Mouse (Mus musculus): ENCODE results near the gene Pigr.

Pigr gene

GRCm38 (mm10) chr1:130826448-130826847, at the start of gene Pigr:
Gene Pigr (plus strand): TSS chr1:130826684.
- DNase-seq (ENCODE audit: low spot score): no peak

DNA sequence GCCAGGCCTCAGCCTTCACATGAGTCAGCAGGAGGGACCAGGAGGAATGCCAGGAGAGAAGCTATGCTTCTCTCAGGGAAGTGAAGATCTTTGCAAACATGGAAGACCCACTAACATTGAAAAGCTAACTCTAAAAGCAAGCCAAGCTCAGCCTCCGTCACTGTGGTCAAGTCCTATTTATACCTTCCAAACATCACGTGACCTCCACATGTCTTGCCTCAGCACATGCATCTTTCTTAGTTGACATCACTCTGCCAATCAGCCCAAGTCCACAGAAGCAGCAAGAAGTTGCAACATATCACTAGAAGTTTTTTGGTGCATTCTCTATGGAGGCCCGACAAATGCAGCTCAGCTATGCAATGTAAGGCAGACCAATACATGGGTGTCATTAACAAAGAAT, 46.6 kb upstream of the Pigr start:
- no peak for DNase-seq (ENCODE audit: low spot score)

- DNase-seq (ENCODE audit: low spot score): no peak
These were observed 42.4 kb upstream of the Pigr start for GRCm38 (mm10) chr1:130784054-130784453.

DNA sequence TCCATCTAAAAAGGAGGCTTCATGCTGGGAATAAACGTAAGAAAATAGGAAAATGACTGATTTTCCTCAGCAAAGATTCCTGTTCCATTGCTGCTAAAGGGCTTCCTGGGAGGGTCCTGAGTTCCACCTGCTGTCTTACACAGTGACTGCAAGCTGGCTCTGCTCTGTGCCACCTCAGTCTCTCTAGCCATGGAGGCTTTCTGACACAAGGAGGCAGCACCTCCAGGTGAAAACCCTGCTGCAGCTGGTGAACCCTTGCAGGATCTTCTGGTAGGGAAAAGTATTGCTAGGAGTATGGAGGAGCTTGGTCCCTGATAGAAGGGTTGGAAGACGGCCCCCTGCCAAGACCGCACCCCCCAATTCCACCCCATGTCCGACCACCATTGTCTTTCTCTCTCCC, 39.5 kb upstream of the Pigr start:
- DNase-seq (ENCODE audit: low spot score): no peak

DNA sequence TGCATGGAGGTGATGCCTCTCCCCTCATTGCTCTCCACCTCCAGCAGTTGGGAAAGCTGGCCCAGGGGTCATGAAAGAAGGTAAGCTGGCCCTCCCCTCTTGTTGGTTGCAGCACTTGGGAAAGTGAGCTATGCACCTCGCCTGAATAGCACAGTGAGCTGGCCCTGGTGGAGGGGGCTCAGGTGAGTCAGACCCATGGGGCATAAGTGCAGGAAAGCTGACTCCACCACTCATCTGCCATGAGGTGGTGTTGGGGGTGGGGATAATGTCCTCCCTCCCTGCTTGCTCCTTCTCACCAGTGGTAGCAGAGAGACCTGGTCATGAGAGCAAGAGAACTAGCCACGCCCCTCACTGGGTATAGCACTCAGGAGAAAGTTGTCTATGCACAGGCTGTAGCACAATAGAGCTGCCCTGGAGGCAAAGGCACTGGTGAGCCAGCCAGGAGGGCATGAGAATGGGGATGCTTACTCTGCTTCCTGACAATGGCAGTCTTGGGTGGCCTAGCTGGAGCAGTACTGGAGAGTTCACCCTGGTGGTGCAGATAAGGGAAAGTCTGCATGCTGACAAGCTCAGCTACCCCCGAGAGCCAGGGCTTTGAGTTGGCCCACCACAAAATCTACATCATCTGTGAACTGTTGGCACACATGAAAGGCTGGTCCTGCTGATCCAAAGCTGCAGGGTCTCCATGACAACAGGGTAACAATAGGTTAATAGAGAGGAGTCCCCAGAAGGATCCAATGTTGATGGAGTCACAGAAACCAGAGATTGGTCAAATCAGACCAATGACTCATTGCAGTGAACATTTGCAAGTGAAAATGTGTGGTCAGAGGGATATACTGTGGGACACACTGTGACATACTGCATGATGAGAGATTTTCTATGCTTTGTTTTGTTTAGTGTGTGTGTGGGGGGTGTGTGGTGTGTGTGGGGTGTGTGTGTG, 36.7 kb upstream of the Pigr start:
- no peak for DNase-seq (ENCODE audit: low spot score)

GRCm38 (mm10) chr1:130795331-130795730, 31.2 kb upstream of the Pigr start:
- no peak for DNase-seq (ENCODE audit: low spot score)

DNA sequence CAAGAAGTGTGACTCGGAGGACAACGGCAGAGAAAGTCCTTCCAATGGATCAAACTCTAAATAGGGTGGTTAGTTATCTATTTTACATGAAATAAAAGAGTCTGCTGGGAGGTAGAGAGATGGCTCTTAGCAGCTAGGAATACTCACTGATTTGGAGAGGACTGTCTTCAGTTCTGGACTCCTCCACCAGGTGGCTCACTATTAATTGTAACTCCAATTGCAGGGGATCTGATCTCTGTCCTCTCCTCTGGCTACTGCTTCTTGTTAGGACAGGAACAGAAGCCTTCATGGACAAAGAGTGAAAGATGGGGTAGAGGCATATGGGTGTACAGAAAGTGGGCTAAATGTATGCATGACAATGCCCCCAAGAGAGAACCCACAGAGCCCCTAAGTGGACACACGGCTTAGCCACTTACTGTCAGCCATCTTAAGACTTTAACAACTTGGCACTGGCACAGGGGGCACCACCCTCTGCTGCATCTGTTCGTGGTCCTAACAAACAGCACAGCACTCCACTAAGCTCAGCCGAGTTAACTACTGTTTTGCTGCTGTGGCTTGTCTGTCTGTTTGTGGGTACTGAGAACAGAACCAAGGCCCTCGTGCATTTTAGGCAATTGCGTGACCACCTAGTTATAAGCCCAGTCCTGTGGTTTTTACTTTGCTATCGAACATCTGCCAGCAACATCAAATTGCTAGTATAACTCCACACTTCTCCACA, 29.4 kb upstream of the Pigr start:
- DNase-seq (ENCODE audit: low spot score): no peak

- DNase-seq (ENCODE audit: low spot score): no peak
These were observed 28.4 kb upstream of the Pigr start for GRCm38 (mm10) chr1:130798037-130798436.

DNA sequence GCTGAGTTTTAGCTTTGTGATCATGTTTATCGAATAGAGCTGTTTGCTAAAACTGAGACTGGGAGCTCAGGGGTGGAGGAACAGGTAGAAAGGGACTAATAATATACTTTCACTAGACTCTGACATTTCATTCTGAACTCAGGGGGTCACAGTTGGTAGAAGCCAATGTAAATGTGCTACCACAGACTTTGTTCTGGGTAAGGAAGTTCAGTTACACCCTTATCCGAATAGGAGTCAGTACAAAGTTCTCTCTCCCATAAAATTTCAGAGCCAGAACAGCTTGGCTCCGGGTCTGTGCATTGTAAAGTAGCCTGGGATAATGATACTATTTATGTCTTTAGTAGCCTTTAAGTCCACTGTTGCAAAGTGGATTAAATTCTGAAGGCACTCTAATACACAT, 27.9 kb upstream of the Pigr start:
- DNase-seq (ENCODE audit: low spot score): no peak

DNA sequence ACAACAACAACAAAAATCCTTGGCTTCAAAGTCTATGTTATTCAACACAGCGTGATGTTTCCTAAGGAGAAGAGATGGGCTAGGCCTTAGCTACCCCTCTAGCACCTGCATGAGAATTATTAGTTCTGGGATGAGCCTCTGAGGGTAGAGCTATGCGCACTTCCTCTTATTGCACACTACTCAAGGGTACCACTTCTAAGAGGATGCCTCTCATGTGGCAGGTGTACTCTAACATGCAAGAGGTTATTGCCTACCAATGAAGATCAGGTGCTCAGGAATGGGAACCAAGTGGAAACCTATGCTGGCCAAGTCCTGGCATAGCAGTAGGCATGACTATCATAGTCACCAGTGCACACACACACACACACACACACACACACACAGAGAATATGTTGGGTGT, 27.1 kb upstream of the Pigr start:
- no peak for DNase-seq (ENCODE audit: low spot score)

GRCm38 (mm10) chr1:130800602-130801001, 25.9 kb upstream of the Pigr start, which contains the start of gene Fcamr:
Gene Fcamr (plus strand): TSS chr1:130800902.
- no peak for DNase-seq (ENCODE audit: low spot score)

DNA sequence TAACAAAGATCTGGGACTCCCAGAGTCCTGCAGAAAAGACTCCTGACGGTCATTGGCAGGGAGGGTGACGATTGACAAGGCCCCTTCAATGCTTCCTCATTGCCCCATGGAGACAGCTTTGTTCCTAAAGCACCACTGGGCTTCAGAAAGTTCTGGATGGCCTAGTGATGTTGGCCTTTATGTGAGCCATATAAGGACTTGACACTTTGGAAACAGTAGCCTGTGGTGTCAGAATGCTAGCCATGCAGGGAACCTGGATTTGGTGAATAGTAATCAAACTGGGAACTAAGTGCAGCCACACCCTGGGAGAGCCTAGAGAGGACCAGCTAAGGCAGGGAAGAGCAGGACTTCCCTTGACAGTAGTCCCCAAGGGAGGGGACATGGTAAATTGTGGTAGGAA, 25.0 kb upstream of the Pigr start:
- DNase-seq (ENCODE audit: low spot score): no peak

- no peak for DNase-seq (ENCODE audit: low spot score)
These were observed 23.5 kb upstream of the Pigr start for GRCm38 (mm10) chr1:130802976-130803375.

DNA sequence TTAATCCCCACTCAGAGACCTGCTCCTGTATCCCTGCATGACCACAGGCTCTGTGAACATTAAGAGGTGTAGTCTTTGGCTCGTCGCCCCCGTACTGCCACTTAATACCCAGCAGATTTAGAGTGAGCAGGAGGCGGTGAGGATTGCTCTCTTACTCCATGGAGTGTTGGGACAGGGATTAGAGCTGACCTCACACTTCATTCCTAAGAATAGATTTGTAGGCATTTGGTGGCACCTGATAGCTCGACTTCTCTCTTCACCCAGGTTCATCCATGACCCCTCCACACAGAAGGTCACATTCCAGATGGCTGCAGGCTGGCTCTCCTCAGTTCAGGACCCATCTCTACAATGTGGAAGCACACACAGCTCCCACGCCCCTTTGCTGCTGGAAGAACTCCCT, 22.2 kb upstream of the Pigr start:
- DNase-seq (ENCODE audit: low spot score): no peak

DNA sequence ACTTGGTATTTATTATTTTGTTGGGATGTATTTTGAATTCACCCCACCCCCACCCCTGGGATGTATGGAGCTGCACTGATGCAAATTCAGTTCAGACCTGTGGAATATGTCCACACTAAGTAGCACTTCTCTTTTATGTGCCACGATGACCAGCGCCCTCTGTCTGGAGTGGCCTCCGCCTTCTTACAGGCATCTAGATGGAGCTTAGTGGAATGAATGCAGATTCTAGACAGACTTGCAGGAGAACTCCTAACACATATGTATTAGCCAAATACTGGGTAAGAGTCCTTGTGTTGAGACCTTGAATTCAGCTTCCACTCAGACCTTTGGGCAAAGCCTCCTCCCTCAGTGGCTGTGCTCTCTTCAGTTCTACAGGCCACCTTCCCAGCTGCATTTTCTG, 15.6 kb upstream of the Pigr start:
- DNase-seq (ENCODE audit: low spot score): no peak

DNA sequence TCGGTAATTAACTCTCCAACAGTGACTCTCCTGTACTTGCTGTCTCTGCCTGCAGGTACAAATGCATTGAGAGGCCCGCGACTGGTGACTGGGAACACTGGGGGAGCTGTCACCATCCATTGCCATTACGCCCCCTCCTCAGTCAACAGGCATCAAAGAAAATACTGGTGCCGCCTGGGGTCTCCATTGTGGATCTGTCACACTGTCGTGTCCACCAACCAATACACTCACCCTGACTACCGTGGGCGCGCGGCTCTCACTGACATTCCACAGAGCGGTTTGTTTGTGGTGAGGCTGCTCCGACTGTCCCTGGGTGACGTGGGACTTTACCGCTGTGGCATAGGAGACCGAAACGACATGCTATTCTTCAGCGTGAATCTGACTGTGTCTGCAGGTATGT, 15.2 kb upstream of the Pigr start:
- DNase-seq (ENCODE audit: low spot score): no peak

- no peak for DNase-seq (ENCODE audit: low spot score)
These were observed 6.7 kb upstream of the Pigr start for GRCm38 (mm10) chr1:130819737-130820136.

GRCm38 (mm10) chr1:130820316-130821148, 6.0 kb upstream of the Pigr start:
- DNase-seq (ENCODE audit: low spot score): no peak

DNA sequence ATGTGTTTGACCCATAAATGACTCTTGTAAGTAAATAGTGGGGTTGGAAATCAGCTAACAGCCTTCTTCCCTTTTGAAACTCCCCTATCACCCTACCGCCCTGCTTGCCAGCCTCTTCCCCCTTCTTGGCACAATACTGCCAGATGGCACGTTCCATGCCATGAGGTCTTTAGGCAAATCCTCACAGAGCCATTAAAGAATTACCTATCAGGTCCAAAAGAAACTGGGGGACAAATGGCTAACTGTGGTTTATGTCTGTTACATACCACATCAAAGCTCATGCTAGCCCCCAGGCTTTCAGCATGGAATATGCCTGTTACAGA, 5.4 kb upstream of the Pigr start:
- no peak for DNase-seq (ENCODE audit: low spot score)

GRCm38 (mm10) chr1:130821911-130822625, 4.4 kb upstream of the Pigr start:
- no peak for DNase-seq (ENCODE audit: low spot score)

GRCm38 (mm10) chr1:130828656-130829055, 2.2 kb downstream of the Pigr start:
- no peak for DNase-seq (ENCODE audit: low spot score)
